Mouse (Mus musculus): ENCODE data around the gene Dzip1. TPM values are rescaled to one million over a fixed set of nuclear protein-coding genes. Genes with fewer than 3 reads are reported as not detected.

The Dzip1 gene
- total RNA-seq, 2 experiments from 2014 or later, result 31.1 to 32.0 TPM

DNA sequence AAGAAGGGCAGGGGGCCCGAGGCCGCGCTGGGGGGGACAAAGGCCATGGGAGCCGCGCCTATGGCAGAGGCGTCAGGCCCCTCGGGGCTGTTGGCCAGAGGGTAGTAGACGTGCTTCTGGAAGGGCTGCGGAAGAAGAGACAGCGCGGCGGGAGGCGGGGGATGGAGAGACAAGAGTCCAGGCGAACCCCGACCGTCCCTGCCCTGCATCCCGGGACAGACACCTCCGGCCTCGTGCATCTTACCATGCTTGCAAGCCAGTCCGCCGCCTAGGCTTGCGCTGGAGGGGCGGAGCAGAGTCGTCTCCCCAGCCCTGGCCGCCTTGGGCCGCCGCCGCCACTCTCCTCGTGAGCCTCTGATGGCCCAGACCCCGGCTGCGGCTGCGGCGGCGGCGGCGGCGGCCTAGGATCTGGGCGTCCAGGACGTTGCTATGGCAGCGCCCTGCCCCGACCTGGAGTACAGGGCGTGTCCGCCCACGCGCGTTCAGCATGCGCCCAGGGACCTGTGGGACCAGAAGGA is 2.5 kb downstream of the Dzip1 start:
- no peak for DNase-seq (ENCODE audit: low spot score in 2 of 2)

DNA sequence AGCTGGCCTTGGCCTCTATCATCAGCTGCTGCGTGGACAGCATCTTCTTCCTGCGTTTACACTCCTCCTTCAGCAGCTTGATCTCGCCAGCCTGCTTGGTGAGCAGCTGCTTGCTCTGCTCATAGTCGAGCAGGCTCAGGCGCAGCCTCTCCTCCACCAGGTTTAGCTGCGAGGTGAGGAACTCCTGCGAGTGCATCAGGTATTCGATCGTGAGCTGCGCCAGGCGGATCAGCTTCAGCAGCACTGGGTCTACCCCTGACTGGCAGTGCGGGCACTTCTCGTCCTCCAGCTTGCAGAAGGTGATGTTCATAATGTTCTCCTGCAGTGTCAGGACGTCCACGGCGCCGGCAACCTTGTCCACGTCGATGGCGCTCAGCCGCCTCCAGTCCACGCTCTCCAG is 3.0 kb downstream of the Dzip1 start:
- DNase-seq (ENCODE audit: low spot score in 2 of 2), result no peak

GRCm38 (mm10) chr14:118920654-118921053 is 4.6 kb downstream of the Dzip1 start:
- no peak for DNase-seq (ENCODE audit: low spot score in 2 of 2)

DNA sequence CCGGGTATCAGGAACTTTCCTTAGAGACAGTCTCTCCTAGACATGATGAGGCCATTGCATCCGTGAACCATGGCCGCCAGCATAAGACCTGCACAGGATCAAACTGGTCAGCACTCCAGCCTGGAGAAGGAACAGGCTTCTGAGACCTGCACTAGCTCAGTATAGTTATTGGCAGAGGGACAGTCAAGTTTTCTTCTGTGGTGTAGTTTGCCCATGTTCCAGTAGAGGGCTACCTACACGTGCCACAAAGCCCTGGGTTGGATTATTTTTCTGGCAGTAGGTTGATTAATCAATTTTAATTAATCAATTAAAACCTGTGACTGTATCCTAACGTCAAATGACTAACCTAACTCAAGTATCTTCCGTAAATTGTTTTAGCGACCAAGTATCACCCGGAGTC is 6.2 kb downstream of the Dzip1 start:
- no peak for DNase-seq (ENCODE audit: low spot score in 2 of 2)

DNA sequence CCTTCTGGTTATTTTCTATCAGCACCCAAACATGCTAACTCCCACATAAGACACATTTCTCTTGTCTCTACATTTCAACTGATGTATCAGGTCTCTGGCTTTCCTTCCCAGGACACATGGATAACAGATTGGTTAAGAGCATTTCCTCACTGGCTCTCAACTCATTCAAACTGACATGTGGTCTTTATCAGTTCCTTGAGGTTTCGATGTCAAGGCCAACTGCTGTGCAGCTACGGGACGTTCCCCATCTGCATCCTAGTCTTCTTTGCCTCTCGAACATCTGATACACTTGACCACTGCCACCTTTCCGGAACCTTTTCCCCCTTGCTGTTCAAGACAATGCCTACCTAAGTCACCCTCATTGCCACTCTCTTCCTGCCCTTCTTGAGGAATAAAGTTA is 11.6 kb downstream of the Dzip1 start:
- no peak for DNase-seq (ENCODE audit: low spot score in 2 of 2)

DNA sequence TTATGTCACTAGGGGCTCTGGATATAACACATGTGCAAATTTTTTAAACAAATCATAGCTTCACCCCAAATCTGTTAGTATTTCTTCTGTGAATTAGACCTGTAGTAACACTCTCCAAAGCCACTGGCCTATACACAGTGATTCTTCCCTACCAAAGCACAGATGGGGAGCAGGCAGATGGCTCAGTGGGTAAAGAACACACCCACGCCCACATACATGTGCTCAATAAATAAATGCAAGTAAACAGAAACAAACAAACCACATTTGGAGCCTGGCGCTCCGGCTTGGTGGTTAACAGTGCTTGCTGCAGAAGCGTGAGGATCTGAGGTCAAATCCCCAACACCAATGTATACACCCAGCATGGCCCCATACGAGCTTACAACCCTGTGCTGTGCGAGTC is 13.7 kb downstream of the Dzip1 start:
- DNase-seq (ENCODE audit: low spot score in 2 of 2), result no peak

DNA sequence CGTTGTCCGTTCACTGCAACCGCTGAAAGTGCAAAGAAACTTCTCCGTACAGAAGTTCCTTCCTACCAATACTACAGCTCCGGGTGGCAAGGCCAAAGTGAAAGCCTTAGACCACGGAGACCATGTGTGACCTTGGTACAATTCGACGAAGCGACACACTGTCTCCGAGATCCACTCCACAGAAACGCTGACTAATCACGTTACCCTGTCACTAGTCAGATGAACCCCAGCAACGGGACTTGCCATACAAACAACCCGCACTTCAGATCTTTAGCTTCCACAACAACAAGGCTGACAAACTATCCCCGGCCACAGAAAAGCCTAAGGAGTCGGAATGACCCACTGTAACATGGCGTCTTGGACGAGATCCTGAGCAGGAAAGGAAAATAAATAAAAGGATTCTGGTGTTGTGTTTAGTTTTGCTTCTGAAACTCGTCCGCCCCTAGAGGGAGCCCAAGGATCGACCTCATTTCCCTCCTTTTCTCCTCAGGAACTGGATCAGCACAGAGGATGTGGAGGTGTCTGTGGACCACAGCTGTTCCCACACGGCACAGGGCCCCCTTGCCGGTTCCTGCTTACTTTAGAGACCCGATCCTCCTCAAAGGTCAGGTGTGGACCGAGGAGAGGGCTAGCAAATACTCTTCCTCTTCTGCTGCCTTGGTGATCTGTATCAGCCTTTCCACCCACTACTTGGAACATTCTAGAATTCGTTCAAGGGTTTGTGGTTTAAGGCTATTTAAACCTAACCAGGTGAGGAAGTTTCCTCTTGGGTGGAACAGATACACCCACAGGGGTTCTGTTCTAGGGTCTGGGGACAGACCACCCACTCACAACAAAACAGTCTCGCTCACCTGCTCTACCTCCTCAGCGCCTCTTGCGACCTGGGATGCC is 14.7 kb downstream of the Dzip1 start:
- peak in 1 of 2 experiments; percentile 40 for DNase-seq (ENCODE audit: low spot score in 2 of 2)

DNA sequence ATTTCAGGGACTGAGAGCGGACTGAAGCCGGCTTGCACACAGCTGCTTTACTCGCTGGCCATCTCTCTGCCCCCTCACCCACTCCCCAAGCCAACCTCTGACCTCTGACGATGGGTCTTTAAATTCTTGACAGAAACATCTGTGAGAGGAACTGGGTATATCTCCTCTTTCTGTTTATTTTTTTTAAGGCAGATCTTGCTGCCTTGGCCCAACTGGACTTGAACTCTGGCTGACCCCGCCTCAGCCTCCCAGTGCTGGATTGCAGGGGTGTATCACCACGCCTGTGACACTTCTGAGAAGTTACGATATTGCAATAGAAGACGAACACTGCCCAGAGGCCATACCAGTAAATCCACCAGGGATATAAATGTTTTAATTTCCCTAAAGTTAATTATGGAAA is 15.4 kb downstream of the Dzip1 start:
- DNase-seq (ENCODE audit: low spot score in 2 of 2), result no peak

- no peak for DNase-seq (ENCODE audit: low spot score in 2 of 2)
Observed at GRCm38 (mm10) chr14:118907592-118907991, 17.7 kb downstream of the Dzip1 start.

DNA sequence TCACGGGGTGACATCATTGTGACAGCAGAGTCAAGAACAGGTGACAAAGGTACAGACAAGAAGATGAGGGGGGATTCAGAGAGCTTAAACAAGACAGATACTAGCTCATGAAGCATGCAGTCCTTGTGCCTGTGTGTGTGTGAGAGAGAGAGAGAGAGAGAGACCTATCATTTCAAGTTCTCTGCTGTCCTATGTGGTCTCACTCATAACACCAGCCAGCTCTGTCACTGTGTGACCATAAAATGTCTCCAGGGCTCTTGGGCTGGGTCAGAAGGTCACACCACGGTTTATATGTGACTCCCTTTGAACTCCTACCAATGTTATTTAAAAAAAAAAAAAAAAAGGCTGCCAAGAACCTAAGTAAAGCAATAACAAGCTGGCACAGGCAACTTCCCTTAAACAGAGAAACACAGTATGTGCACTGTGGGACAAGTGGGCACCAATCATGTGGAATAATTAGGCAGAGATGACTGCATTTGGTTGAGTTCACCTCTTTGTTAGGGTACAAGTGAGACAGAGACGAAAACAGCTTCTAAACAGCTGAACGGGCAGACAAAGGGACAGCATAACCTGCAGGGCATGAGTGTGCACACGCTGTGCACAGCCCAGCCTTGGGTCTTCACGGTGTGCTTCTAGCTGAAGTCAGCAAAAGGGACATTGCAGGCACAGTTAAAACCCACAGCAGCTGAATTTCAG is 21.2 kb downstream of the Dzip1 start:
- no peak for DNase-seq (ENCODE audit: low spot score in 2 of 2)

- DNase-seq (ENCODE audit: low spot score in 2 of 2), result no peak
Observed at GRCm38 (mm10) chr14:118903397-118903796, 21.9 kb downstream of the Dzip1 start.

DNA sequence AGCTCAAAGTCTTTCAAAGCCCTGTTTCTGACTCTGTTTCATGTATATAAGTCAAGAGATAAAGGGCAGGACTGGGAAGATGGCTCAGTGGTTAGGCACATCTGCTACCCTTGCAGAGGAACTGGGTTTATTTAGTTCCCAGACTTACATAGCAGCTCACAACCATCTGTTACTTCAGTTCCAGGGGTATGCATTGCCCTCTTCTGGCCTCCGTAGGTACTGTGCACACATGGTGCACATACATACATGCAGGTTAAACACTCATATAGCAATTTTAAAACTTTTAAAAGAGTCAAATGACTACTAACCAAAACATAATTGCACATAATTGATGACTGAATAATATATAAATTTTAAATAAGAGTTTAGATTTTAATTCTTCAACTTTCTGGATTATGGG is 24.3 kb downstream of the Dzip1 start:
- DNase-seq (ENCODE audit: low spot score in 2 of 2), result no peak

DNA sequence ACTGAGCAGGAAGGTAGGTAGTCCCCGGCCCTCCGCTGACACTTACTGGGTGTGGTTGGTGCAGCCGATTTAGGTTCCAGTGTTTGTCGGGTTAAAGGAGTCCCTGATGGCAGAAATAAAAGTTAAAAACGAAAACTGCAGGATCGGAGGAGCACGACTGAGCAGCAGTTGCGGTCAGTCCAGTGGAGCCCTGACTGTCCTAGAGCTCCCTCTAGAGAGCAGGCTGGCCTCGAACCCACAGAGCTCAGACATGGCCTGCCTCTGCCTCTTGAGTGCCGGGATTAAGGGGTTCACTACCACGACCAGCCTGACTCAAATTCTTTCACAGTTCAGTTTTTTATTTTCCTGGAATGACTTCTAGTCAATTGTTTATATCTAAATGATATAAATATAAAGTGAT is 25.3 kb downstream of the Dzip1 start:
- no peak for DNase-seq (ENCODE audit: low spot score in 2 of 2)

GRCm38 (mm10) chr14:118895655-118896054 is 29.6 kb downstream of the Dzip1 start:
- no peak for DNase-seq (ENCODE audit: low spot score in 2 of 2)

- DNase-seq (ENCODE audit: low spot score in 2 of 2), result no peak
Observed at GRCm38 (mm10) chr14:118895228-118895627, 30.0 kb downstream of the Dzip1 start.

GRCm38 (mm10) chr14:118890101-118890500 is 35.2 kb downstream of the Dzip1 start:
- DNase-seq (ENCODE audit: low spot score in 2 of 2), result no peak

- DNase-seq (ENCODE audit: low spot score in 2 of 2), result no peak
Observed at GRCm38 (mm10) chr14:118884250-118884556, 41.1 kb downstream of the Dzip1 start.

DNA sequence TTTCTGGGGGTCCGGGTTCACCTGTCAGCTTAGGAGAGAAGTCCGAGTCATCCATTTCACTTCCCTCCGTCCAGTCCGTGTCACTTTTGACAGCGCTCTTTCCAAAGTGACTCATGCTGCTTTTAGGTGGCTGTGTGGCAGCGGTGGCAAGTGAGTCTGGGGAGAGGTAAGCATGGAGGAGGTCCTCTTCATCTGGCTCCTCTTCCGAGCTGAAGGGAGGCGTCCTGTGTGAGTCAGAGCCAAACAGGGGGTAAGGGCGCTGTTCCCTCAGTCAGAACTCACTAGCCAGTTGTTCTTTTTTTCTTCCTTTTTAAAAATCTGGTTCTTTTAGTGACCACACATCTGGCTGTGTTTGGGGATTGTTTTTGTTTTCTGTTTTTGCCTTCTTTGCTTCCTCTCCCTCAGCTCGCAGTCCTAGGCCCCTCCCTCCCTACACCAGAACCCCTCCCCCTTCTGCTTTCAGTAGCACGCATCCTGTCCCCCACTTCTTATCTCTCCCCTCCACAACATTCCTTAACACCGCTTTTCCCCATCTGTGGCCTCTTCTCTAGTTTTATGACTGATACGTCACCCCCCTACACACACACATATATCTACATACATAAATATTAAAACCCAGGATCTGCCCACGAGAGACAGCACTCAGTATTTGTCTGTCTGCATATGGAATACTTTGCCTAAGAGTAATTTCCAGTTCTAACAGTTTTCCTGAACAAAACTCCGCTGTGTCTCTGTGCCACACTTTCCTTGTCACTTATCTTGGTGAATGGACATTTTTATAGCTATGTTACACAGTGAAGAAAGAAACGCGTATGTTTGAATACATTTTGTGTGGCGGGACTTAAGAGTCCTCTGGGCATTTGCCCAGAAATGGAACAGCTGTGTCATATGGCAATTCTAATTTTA is 41.7 kb downstream of the Dzip1 start:
- no peak for DNase-seq (ENCODE audit: low spot score in 2 of 2)

DNA sequence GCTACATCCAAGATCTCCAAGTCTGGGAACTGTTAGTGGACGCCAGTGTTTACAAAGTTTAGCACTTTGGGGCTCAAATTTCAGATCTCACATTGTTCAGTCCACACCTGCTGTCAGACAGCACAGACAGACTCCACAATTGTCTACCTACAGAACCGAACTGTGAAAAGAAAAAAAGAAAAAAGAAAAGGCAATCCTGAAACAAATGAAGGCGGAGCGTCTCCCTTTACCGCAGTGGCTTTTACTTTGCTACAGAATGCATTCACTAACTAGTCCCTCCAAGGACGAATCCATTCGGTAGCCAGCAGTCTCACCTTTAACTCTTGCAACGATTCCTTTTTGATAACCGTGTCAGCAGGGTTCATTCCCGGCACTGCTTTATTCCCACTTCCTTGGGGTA is 44.6 kb downstream of the Dzip1 start:
- no peak for DNase-seq (ENCODE audit: low spot score in 2 of 2)

DNA sequence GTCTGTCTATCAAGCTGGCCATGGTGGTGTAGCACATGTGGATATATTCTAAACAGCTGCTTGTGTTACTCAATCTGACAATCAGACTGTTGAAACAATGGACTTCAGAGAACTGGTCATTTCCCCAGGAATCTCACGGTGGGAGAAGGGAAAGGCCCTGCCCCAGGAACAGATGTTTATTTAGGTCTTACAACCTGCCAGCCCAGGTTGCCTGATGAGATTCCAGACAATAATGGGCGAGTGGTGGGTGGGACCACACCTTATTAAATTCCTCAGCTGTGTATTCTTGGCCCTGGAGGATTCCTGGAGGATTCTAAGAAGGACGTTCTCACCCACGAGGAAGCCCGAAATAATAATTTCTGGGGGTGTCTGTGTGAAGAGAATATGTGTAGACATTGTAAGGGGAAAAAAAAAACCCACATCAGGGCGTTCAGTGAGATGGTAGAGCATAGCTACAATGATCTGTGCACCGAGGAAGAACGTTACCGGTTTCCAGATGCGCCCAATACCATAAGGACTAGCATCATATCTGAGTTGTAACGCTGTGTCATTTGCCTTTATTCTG is 46.8 kb downstream of the Dzip1 start:
- no peak for DNase-seq (ENCODE audit: low spot score in 2 of 2)

- no peak for DNase-seq (ENCODE audit: low spot score in 2 of 2)
Observed at GRCm38 (mm10) chr14:118874786-118875415, 50.4 kb downstream of the Dzip1 start.

All from adrenal gland, postnatal 4 days (tissue).